Mouse (Mus musculus): ENCODE data around the gene Fbp1. TPM values are rescaled to one million over a fixed set of nuclear protein-coding genes. Genes with fewer than 3 reads are reported as not detected.
"Not testable (repeated sequence)": the region's sequence is repeated elsewhere in the genome, so short reads cannot be mapped to it uniquely, and the experiment has no call there.

The Fbp1 gene
- total RNA-seq (2015; ENCODE audit: low replicate concordance) = 1.4 and 5.9 TPM in 2 replicates
- 4.0 TPM in 1 of 2 replicates, not detected in the other for total RNA-seq (2017; ENCODE audit: low replicate concordance)

DNA sequence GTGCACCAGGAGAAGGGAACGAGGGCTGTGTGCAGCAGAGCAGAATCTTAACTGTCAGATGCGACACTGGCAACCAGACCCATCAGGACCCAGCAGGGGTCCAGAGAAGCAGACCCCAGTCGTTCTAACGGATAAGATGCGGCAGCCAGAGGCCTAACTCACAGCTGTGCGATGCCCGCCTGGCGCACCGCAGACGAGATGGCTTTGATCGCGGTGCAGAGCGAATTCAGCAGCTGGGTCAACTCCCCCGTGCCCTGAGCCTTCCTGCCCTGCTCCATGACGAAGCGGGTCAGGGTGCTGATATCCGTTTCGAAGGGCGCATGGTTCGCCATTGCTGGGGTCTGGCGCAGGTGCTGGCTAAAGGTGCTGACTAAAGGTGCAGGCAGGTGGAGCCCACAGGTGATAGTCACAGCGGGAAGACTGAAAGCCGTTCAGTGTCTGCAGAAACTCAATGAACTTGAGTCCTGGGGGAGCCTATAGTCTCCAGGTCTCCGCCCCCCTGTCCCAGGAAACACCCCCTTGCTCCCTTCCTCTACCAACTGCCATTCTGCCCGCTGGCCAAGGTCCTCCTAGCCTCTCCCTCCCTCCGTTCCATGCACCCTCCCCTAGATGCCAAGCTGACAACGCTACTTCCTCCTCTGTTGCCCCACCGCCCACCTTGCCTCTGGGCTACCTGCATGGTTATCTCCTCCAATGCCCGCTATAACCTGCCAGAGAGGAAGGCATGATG is at the start of gene Fbp1:
Gene Fbp1, minus strand, starts transcription at position 571 of the 730 bp plus-strand sequence.
- no peak for ATAC-seq (replicated peaks; ENCODE audit: low FRiP score, poor library complexity, severe bottlenecking)

- no peak for ATAC-seq (replicated peaks; ENCODE audit: low FRiP score, poor library complexity, severe bottlenecking)
Measured at GRCm38 (mm10) chr13:62932452-62932851, 44.4 kb upstream of the Fbp1 start.

- ATAC-seq (replicated peaks; ENCODE audit: low FRiP score, poor library complexity, severe bottlenecking) = no peak
Measured at GRCm38 (mm10) chr13:62929766-62930389, 41.8 kb upstream of the Fbp1 start.

GRCm38 (mm10) chr13:62929144-62929543 is 41.1 kb upstream of the Fbp1 start:
- ATAC-seq (replicated peaks; ENCODE audit: low FRiP score, poor library complexity, severe bottlenecking) = not testable (repeated sequence)

GRCm38 (mm10) chr13:62927470-62927869 is 39.4 kb upstream of the Fbp1 start:
- ATAC-seq (replicated peaks; ENCODE audit: low FRiP score, poor library complexity, severe bottlenecking) = no peak

GRCm38 (mm10) chr13:62926479-62926878 is 38.4 kb upstream of the Fbp1 start:
- ATAC-seq (replicated peaks; ENCODE audit: low FRiP score, poor library complexity, severe bottlenecking) = no peak

- no peak for ATAC-seq (replicated peaks; ENCODE audit: low FRiP score, poor library complexity, severe bottlenecking)
Measured at GRCm38 (mm10) chr13:62923182-62923581, 35.1 kb upstream of the Fbp1 start.

DNA sequence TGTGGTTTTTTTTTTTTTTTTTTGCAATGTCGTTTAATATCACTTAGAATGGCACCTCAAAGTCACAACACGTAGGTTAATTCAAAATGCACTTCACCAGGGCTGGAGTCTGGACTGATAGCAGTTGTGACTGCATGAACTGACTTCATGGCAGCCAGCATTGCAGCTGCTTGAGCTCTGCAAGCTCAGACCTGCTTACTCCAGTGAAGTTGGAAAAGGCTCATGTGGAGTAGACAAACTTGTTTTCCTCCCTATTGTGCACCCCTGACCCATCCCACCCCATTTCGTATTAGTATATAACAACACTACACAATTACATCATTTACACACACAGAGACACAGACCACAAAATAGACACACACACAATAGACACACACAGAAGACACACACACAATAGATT is 34.6 kb upstream of the Fbp1 start:
- no peak for ATAC-seq (replicated peaks; ENCODE audit: low FRiP score, poor library complexity, severe bottlenecking)

GRCm38 (mm10) chr13:62919647-62920341 is 31.7 kb upstream of the Fbp1 start:
- no peak for ATAC-seq (replicated peaks; ENCODE audit: low FRiP score, poor library complexity, severe bottlenecking)

DNA sequence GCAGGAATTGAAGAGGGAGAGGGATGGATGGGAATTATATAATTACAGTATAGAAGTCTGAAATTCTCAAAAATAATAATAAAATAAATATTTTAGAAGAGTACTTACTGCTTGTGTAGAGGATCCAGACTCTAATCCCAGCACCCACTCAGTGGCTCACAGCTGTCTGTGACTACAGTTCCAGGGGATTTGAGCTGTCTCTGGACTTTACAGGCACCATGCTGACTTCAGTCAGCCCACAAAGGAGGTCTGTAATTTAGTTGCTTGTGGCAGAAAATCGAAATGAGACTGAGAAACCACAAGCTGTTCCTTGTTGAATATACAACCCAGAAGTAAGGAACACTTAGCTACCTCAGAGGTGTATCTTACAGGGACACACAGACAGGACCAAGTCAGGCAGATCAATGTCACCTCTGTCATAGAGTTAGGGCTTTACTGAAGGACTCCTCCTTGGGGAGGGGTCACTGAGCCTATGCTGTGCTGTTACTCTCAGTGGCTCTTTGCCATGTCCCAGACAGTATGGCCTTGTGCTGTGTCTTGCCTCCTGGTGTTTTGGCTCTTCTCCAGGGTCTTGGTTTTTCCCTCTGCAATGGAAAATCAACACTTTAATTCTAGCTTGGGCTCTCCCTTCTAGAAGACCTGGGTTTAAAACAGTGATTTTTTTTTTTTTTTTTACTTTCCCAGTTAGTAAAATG is 29.5 kb upstream of the Fbp1 start:
- no peak for ATAC-seq (replicated peaks; ENCODE audit: low FRiP score, poor library complexity, severe bottlenecking)

DNA sequence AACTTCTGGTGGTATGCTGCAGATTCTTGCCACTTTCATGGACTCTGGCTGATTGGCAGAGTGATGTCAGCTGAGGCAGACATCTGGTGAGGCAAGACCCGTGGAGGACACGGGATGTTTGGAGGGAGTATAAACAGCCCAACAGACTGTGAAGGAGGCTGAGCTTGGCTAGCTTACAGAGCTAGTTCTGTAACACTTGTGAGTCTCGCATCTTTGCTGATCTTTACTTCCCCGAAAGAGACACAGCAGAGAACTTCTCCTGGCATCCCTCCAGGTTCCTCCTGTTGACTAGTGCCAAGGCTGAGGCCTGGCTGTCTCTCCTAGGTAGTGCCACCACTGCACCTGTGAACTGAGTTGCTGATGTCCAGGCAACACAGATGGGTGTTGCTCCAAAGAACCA is 28.6 kb upstream of the Fbp1 start:
- ATAC-seq (replicated peaks; ENCODE audit: low FRiP score, poor library complexity, severe bottlenecking) = no peak

DNA sequence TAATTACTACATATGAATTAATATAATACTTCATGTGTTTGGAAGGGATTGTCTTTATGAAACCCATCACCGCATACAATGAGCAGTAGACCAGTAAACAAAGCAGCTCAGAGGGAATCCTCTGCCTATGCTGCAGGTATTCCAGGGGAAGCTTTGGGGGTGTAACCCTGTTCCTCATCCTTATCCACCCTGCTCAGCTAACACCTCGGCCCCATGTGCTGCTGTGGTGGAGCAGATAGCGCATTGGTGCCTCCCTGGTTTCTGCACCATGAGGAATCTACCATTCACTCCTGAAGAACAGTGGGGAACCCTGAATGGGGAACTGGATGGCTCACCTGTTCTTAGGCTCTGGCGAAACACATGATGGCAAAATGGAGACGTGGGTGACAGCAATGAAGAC is 23.5 kb upstream of the Fbp1 start:
- ATAC-seq (replicated peaks; ENCODE audit: low FRiP score, poor library complexity, severe bottlenecking) = no peak

GRCm38 (mm10) chr13:62910206-62910605 is 22.1 kb upstream of the Fbp1 start:
- ATAC-seq (replicated peaks; ENCODE audit: low FRiP score, poor library complexity, severe bottlenecking) = no peak

DNA sequence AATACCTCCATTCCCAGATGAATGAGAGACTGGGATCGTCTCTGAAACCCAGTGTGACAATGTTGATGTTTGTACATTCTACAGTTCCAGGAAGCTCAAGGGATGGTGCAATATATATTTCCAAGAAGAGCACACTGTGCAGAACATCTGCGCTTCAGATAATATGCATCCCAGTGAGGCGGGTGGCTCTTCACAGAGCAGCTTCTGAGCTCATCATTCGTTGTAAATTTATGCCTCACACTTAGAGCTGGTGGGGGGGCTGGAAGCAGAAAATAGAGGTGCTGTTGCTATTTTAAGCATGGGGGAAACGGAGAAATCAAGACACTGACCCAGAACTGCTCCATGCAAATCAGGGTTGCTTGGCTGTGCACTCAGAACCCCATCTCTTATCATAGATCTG is 21.7 kb upstream of the Fbp1 start:
- ATAC-seq (replicated peaks; ENCODE audit: low FRiP score, poor library complexity, severe bottlenecking) = no peak

- no peak for ATAC-seq (replicated peaks; ENCODE audit: low FRiP score, poor library complexity, severe bottlenecking)
Measured at GRCm38 (mm10) chr13:62908163-62908559, 20.1 kb upstream of the Fbp1 start.

GRCm38 (mm10) chr13:62907527-62908162 is 19.6 kb upstream of the Fbp1 start:
- ATAC-seq (replicated peaks; ENCODE audit: low FRiP score, poor library complexity, severe bottlenecking) = no peak

GRCm38 (mm10) chr13:62901139-62901538 is 13.1 kb upstream of the Fbp1 start:
- no peak for ATAC-seq (replicated peaks; ENCODE audit: low FRiP score, poor library complexity, severe bottlenecking)

GRCm38 (mm10) chr13:62897927-62898646 is 10.0 kb upstream of the Fbp1 start:
- ATAC-seq (replicated peaks; ENCODE audit: low FRiP score, poor library complexity, severe bottlenecking) = no peak

All from erythroid progenitor cell, adult 5-6 weeks (primary cell).